In the genomic region with DNA sequence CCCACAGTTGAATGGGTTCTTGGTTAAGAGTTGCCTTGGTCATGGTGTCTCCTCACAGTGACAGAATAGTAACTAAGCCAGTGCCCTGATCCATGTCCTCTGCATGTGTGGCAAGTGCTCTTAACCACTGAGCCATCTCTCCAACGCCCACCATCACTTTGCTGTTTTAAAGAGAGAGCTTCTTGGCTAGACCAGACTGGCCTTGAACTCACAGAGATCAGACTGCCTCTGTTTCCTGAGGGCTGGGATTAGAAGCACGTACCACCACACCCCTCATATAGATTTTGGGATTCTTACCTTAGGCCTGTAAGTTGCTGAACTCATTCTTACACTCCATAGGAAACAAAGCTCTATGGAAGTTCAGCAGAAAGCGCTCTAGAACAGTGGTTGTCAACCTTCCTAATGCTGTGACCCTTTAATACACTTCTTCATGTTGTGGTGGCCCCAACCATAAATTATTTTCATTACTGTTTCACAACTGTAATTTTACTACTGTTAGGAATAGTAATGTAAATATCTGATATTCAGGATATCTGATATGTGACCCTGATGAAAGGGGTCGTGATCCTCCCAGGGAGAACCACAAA, we compare ENCODE assay signal across 9 mouse cellular contexts.
DNase-seq lines count a peak whose midpoint lies in the region; ATAC-seq and TF ChIP-seq lines count a peak whose summit lies in the region.
"Had no signal": no experiment of that assay in that cellular context is flagged by ENCODE, and none has a peak within 500 bp of the region (broad histone marks: within the 10 kb centered on the region; RNA-seq: fewer than 3 reads in every experiment).

No protein-coding gene starts in this region.

- H3K27me3 ChIP-seq in forebrain, embryonic 11.5 days (ENCODE audit: control insufficient read depth, insufficient read depth, low read length), result no peaks in the 10 kb centered on the region
- H3K27me3 ChIP-seq in intestine, embryonic 14.5 days (replicated peaks; ENCODE audit: control insufficient read depth, insufficient read depth, low read length), result no peaks in the 10 kb centered on the region
- no peaks in the 10 kb centered on the region for H3K27me3 ChIP-seq in neural tube, embryonic 12.5 days (replicated peaks)

- H3K4me2 ChIP-seq in forebrain, embryonic 11.5 days (ENCODE audit: low read depth, low read length, severe bottlenecking), result peak overlapping the region; percentile 55; the same call in 1 of the 2 replicates
- peak overlapping the region; percentile 47 for H3K4me2 ChIP-seq in intestine, embryonic 14.5 days (ENCODE audit: low read length)
- H3K4me2 ChIP-seq in neural tube, embryonic 12.5 days (replicated peaks), result peak overlapping the region; percentile 66

- H3K36me3 ChIP-seq in forebrain, embryonic 11.5 days (ENCODE audit: control insufficient read depth, insufficient read depth, low read length), result no peaks in the 10 kb centered on the region
- no peaks in the 10 kb centered on the region for H3K36me3 ChIP-seq in intestine, embryonic 14.5 days (ENCODE audit: control insufficient read depth, insufficient read depth, low read length)
- H3K36me3 ChIP-seq in neural tube, embryonic 12.5 days, result no peaks in the 10 kb centered on the region

- ATAC-seq in forebrain, embryonic 11.5 days (replicated peaks; ENCODE audit: low FRiP score), result no peak; the same call in 1 of the 2 replicates
- no peak for ATAC-seq in intestine, embryonic 14.5 days (replicated peaks; ENCODE audit: low FRiP score, low TSS enrichment, low read depth)
- no peak for ATAC-seq in neural tube, embryonic 12.5 days (ENCODE audit: low FRiP score, low read depth)

- TF ChIP-seq CTCF in layer of hippocampus, adult 2 months (conservative IDR thresholded peaks at IDR 0.05), result no peak

- H3K27ac ChIP-seq in layer of hippocampus, adult 2 months, result 0 out of 2 replicates have a peak overlapping the region, but pooled peaks have one; percentile 71
- H3K27ac ChIP-seq in forebrain, embryonic 11.5 days (ENCODE audit: low read depth, low read length), result no peak overlapping the region
- no peak overlapping the region for H3K27ac ChIP-seq in intestine, embryonic 14.5 days (ENCODE audit: low read depth)
- H3K27ac ChIP-seq in neural tube, embryonic 12.5 days, result no peak overlapping the region

- 62% methylated on average over 4 of the region's 4 CpGs for WGBS in forebrain, embryonic 11.5 days
- WGBS in intestine, embryonic 14.5 days, result 67% methylated on average over 4 of the region's 4 CpGs
- WGBS in neural tube, embryonic 12.5 days, result 64% methylated on average over 4 of the region's 4 CpGs

- peaks cover 6% of the 10 kb centered on the region; the same call in 1 of the 2 replicates for H3K4me1 ChIP-seq in forebrain, embryonic 11.5 days (replicated peaks; ENCODE audit: control insufficient read depth, insufficient read depth, low read length)
- peaks cover 31% of the 10 kb centered on the region for H3K4me1 ChIP-seq in intestine, embryonic 14.5 days (replicated peaks; ENCODE audit: control insufficient read depth, insufficient read depth, low read length)
- peaks cover 12% of the 10 kb centered on the region for H3K4me1 ChIP-seq in neural tube, embryonic 12.5 days

- H3K9me3 ChIP-seq in forebrain, embryonic 11.5 days (ENCODE audit: control insufficient read depth, low read length), result no peaks in the 10 kb centered on the region
- H3K9me3 ChIP-seq in intestine, embryonic 14.5 days (ENCODE audit: control insufficient read depth, low read length), result no peaks in the 10 kb centered on the region
- no peaks in the 10 kb centered on the region for H3K9me3 ChIP-seq in neural tube, embryonic 12.5 days

- H3K4me3 ChIP-seq in layer of hippocampus, adult 2 months, result peak overlapping the region; percentile 47; the same call in 1 of the 2 replicates
- H3K4me3 ChIP-seq in forebrain, embryonic 11.5 days (ENCODE audit: low read depth, low read length), result 0 out of 2 replicates have a peak overlapping the region, but pooled peaks have one; percentile 27
- H3K4me3 ChIP-seq in intestine, embryonic 14.5 days (ENCODE audit: low read depth, low read length), result 0 out of 2 replicates have a peak overlapping the region, but pooled peaks have one; percentile 10
- H3K4me3 ChIP-seq in neural tube, embryonic 12.5 days, result peak overlapping the region; percentile 28; the same call in 1 of the 2 replicates
- H3K4me3 ChIP-seq: myocyte had no signal

- no peak for DNase-seq in layer of hippocampus, adult 2 months (ENCODE audit: low spot score in 2 of 2)
- DNase-seq in layer of hippocampus, adult 18-20 months (ENCODE audit: low spot score in 2 of 2), result no peak
- DNase-seq in forebrain, embryonic 11.5 days (ENCODE audit: low spot score), result no peak
- DNase-seq in intestine, embryonic 14.5 days (ENCODE audit: low spot score), result no peak
- DNase-seq in layer of hippocampus, adult 9-10 months (ENCODE audit: low spot score), result no peak
- no peak for DNase-seq in right cerebral cortex, postnatal 4 days
- no peak for DNase-seq in kidney, postnatal 14 days

- H3K9ac ChIP-seq in forebrain, embryonic 11.5 days (ENCODE audit: low read length), result no peak overlapping the region
- no peak overlapping the region for H3K9ac ChIP-seq in intestine, embryonic 14.5 days (ENCODE audit: low read length)
- no peak overlapping the region for H3K9ac ChIP-seq in neural tube, embryonic 12.5 days
